Mouse (Mus musculus) hindbrain, embryonic 13.5 days (tissue): ENCODE measurements around the gene Thbs1. TPM values are rescaled to one million over a fixed set of nuclear protein-coding genes. Genes with fewer than 3 reads are reported as not detected.

ENCODE experiments used
- ATAC-seq: fragments of 200-750 bp; cut with Nextera tagmentation; 2 replicates; pipeline ENCODE4 v1.8.0; 2017; ENCODE audit warnings: moderate TSS enrichment; ENCODE audit not compliant: low FRiP score
- H3K27ac ChIP-seq: fragments of 300-500 bp; sonication (generic); 2 replicates; pipeline ENCODE4 v1.5.1; 2015; ENCODE audit warnings: inconsistent platforms, mild to moderate bottlenecking, moderate library complexity
- H3K27me3 ChIP-seq: fragments of 300-500 bp; sonication (generic); 2 replicates; pipeline ENCODE4 v1.6.1; 2015; ENCODE audit warnings: mild to moderate bottlenecking, inconsistent platforms
- H3K36me3 ChIP-seq: fragments of 300-500 bp; sonication (generic); 2 replicates; pipeline ENCODE4 v1.6.1; 2015; ENCODE audit warnings: mild to moderate bottlenecking, inconsistent platforms
- H3K4me1 ChIP-seq: fragments of 300-500 bp; sonication (generic); replicated peaks from 2 replicates; pipeline ENCODE4 v1.6.1; 2015; ENCODE audit warnings: inconsistent platforms
- H3K4me2 ChIP-seq: fragments of 300-500 bp; sonication (generic); 2 replicates; pipeline ENCODE4 v1.6.1; 2015; ENCODE audit warnings: inconsistent platforms, mild to moderate bottlenecking, moderate library complexity
- H3K4me3 ChIP-seq: fragments of 300-500 bp; sonication (generic); 2 replicates; pipeline ENCODE4 v1.5.1; 2015; ENCODE audit warnings: mild to moderate bottlenecking, inconsistent platforms
- H3K9ac ChIP-seq: fragments of 300-500 bp; sonication (generic); 2 replicates; pipeline ENCODE4 v1.6.1; 2015; ENCODE audit warnings: mild to moderate bottlenecking, inconsistent platforms
- H3K9me3 ChIP-seq: fragments of 300-500 bp; sonication (generic); 2 replicates; pipeline ENCODE4 v1.6.1; 2016; ENCODE audit warnings: inconsistent platforms
- WGBS: fragments of 180-500 bp; shearing (Covaris S2); methylation state at CpG from one replicate; pipeline ENCODE4 v1.1.7; 2015; 5-methylcytosine and 5-hydroxymethylcytosine counted together
- polyA plus RNA-seq: library from polyadenylated mRNA; unstranded; fragments of >200 nt; fragmentation: Nextera tagmentation; extraction: Ambion mirVana; gene quantifications from 2 replicates; pipeline ENCODE4 v1.2.1, GENCODE M21; 2015

Thbs1 gene
- 8.1 and 11.3 TPM in 2 replicates for polyA plus RNA-seq

DNA sequence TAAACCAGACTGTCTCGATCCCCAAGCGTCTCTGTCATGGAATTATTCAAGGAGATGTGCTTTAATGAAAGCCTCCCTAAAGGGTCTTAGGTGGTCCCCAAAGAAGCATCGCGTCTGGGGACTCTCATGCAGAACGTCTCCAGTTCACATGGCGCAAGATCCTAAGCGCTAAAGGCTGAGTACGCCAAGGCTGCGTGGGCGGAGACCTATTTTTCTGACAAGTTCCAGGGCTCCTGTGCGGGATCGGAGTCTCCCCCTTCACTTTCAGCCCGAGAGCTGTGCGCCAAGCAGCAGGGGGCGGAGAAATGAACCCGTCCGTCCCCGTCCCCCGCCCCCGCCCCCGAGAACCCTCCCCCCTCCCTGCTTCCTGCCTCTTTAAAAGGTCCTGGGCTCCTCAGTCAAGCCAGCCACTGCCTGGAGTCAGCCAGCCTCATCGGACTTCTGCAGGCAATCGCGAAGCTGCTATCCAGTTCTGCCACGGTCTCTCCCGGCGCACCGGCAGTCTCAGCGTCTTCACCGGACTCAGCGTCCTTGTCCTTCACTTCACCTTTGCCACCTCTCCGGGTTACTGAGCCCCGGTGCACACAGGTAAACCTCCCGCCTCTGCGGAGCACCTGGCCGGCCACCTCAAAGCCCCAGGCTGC is at the start of gene Thbs1:
Gene Thbs1 (plus strand): TSS at position 389 of the 644 bp plus-strand sequence.
- peak; percentile 75 for ATAC-seq
- Histone ChIP-seq H3K27ac (no peak within 1 kb of the TSS), H3K27me3 (peaks cover 29% of the 10 kb centered on the region)

GRCm38 (mm10) chr2:118064121-118064764 is 47.4 kb upstream of the Thbs1 start:
- ATAC-seq, result no peak
- Histone ChIP-seq H3K36me3 (no peaks in the 10 kb centered on the region), H3K27ac (no peak overlapping the region), H3K4me1 (no peaks in the 10 kb centered on the region), H3K9me3 (no peaks in the 10 kb centered on the region), H3K4me2 (no peak overlapping the region), H3K4me3 (no peak overlapping the region), H3K9ac (no peak overlapping the region), H3K27me3 (no peaks in the 10 kb centered on the region)
- WGBS, result 95% methylated on average over 11 of the region's 11 CpGs

More for the DNA sequence above, at the start of gene Thbs1:
- no peaks in the 10 kb centered on the region for H3K36me3 ChIP-seq
- WGBS, result under 1% methylated on average over 36 of the region's 36 CpGs
- peak within 1 kb of the TSS; percentile 85 for H3K4me2 ChIP-seq
- peak within 1 kb of the TSS; percentile 50 for H3K4me3 ChIP-seq
- peak within 1 kb of the TSS; percentile 71 for H3K9ac ChIP-seq
- no peaks in the 10 kb centered on the region for H3K9me3 ChIP-seq
- peaks cover 36% of the 10 kb centered on the region for H3K4me1 ChIP-seq

- no peak overlapping the region for H3K4me2 ChIP-seq
- no peak overlapping the region for H3K9ac ChIP-seq
- H3K36me3 ChIP-seq, result no peaks in the 10 kb centered on the region
- no peaks in the 10 kb centered on the region for H3K9me3 ChIP-seq
- WGBS, result 81% methylated on average over 8 of the region's 8 CpGs
- H3K4me3 ChIP-seq, result no peak overlapping the region
- no peaks in the 10 kb centered on the region for H3K4me1 ChIP-seq
- no peaks in the 10 kb centered on the region for H3K27me3 ChIP-seq
- ATAC-seq, result no peak
- no peak overlapping the region for H3K27ac ChIP-seq
Measured at GRCm38 (mm10) chr2:118066065-118066770, 45.5 kb upstream of the Thbs1 start.

DNA sequence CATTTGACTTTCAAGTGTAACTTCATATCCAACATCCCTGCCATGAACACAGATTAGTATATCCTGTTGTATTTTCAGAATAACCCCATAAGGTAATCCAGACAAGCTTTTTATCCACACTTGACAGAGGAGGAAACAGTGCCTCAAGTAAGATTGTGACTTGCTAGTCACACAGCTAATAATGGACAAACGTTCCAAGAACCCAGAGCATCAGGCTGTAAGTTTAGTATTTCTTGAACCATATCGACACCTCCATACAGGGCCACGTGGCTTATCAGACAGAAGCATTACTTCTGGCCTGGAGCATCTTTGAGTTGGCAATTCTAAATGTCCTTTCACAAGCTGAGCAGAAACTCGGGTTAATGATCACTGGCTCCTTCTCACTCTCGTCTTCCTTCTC is 41.7 kb upstream of the Thbs1 start:
- no peaks in the 10 kb centered on the region for H3K27me3 ChIP-seq
- H3K27ac ChIP-seq, result no peak overlapping the region
- H3K36me3 ChIP-seq, result no peaks in the 10 kb centered on the region
- H3K4me3 ChIP-seq, result no peak overlapping the region
- no peak for ATAC-seq
- H3K9ac ChIP-seq, result no peak overlapping the region
- 79% methylated on average over 5 of the region's 5 CpGs for WGBS
- no peaks in the 10 kb centered on the region for H3K4me1 ChIP-seq
- H3K4me2 ChIP-seq, result no peak overlapping the region
- no peaks in the 10 kb centered on the region for H3K9me3 ChIP-seq

DNA sequence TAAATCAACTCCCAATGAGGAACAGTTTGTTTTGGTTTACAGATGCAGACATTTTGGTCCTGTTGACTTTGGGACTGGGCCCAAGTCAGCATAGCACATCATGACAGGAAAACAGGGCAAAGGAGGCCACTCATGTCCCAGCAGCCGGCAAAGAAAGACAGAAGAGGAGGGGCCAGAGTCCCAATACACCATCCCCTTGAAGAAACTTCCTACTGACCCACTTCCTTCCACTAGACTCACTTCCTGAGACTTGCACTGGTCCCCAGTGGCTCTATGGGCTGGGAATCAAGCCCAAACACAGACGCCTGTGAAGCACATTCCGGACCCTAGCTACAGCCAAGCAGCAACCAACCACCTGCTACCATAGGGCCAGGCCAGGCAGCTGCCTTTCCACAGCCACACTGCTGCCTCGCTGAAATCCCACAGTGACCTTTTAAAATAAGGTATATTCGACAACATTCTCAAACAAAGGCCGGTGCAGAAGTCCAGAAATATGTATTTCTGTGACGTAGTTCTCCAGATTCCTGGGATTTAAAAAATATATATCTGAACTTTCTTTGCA is 38.8 kb upstream of the Thbs1 start:
- Histone ChIP-seq H3K4me3 (no peak overlapping the region), H3K4me1 (no peaks in the 10 kb centered on the region), H3K9me3 (no peaks in the 10 kb centered on the region), H3K4me2 (no peak overlapping the region), H3K27ac (no peak overlapping the region), H3K36me3 (no peaks in the 10 kb centered on the region), H3K27me3 (no peaks in the 10 kb centered on the region), H3K9ac (no peak overlapping the region)
- no peak for ATAC-seq
- 90% methylated on average over 7 of the region's 7 CpGs for WGBS

- Histone ChIP-seq H3K9me3 (no peaks in the 10 kb centered on the region), H3K4me3 (no peak overlapping the region), H3K27ac (no peak overlapping the region), H3K4me1 (no peaks in the 10 kb centered on the region), H3K27me3 (no peaks in the 10 kb centered on the region), H3K36me3 (no peaks in the 10 kb centered on the region), H3K4me2 (no peak overlapping the region), H3K9ac (no peak overlapping the region)
- ATAC-seq, result no peak
- WGBS, result 36% methylated on average over 2 of the region's 2 CpGs
Measured at GRCm38 (mm10) chr2:118074030-118074429, 37.6 kb upstream of the Thbs1 start.

GRCm38 (mm10) chr2:118075165-118075564 is 36.5 kb upstream of the Thbs1 start:
- Histone ChIP-seq H3K9ac (no peak overlapping the region), H3K9me3 (no peaks in the 10 kb centered on the region), H3K36me3 (no peaks in the 10 kb centered on the region), H3K4me1 (no peaks in the 10 kb centered on the region), H3K4me3 (no peak overlapping the region), H3K4me2 (no peak overlapping the region), H3K27me3 (no peaks in the 10 kb centered on the region), H3K27ac (no peak overlapping the region)
- ATAC-seq, result no peak
- WGBS, result 89% methylated on average over 4 of the region's 4 CpGs

DNA sequence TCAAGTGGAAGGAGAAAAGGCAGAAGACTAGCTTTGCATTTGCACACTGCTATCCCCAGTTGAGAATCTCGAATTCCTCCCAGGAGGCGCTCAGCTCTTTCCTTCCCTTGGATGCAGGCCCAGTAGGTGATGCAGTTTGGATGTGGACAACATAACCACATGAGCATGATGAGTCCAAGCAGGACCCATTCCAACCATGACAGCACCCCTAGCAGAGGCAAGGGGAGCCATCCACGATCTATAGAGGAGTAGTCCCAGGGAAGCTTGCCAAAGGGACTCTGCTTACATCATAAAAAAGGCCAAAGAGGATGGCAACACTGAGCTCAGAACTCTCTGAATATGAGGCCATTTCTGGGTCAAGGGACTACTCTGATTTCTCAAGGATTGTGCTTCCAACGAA is 32.5 kb upstream of the Thbs1 start:
- Histone ChIP-seq H3K4me2 (no peak overlapping the region), H3K36me3 (no peaks in the 10 kb centered on the region), H3K9me3 (no peaks in the 10 kb centered on the region), H3K4me3 (no peak overlapping the region), H3K9ac (no peak overlapping the region), H3K27ac (no peak overlapping the region), H3K4me1 (no peaks in the 10 kb centered on the region), H3K27me3 (no peaks in the 10 kb centered on the region)
- no peak for ATAC-seq
- whole genome bisulfite sequencing, result 86% methylated on average over 4 of the region's 4 CpGs

- H3K4me2 ChIP-seq, result no peak overlapping the region
- no peaks in the 10 kb centered on the region for H3K9me3 ChIP-seq
- no peaks in the 10 kb centered on the region for H3K27me3 ChIP-seq
- H3K9ac ChIP-seq, result no peak overlapping the region
- H3K4me3 ChIP-seq, result no peak overlapping the region
- no peaks in the 10 kb centered on the region for H3K4me1 ChIP-seq
- 85% methylated on average over 5 of the region's 5 CpGs for WGBS
- no peaks in the 10 kb centered on the region for H3K36me3 ChIP-seq
- no peak for ATAC-seq
- no peak overlapping the region for H3K27ac ChIP-seq
Measured at GRCm38 (mm10) chr2:118081581-118081980, 30.1 kb upstream of the Thbs1 start.

- H3K4me2 ChIP-seq, result no peak overlapping the region
- WGBS, result 84% methylated on average over 6 of the region's 6 CpGs
- H3K27ac ChIP-seq, result no peak overlapping the region
- H3K36me3 ChIP-seq, result no peaks in the 10 kb centered on the region
- H3K27me3 ChIP-seq, result no peaks in the 10 kb centered on the region
- no peak overlapping the region for H3K4me3 ChIP-seq
- no peak for ATAC-seq
- no peaks in the 10 kb centered on the region for H3K4me1 ChIP-seq
- H3K9me3 ChIP-seq, result no peaks in the 10 kb centered on the region
- H3K9ac ChIP-seq, result no peak overlapping the region
Measured at GRCm38 (mm10) chr2:118083652-118084051, 28.0 kb upstream of the Thbs1 start.

- no peak overlapping the region for H3K9ac ChIP-seq
- no peaks in the 10 kb centered on the region for H3K36me3 ChIP-seq
- no peak overlapping the region for H3K27ac ChIP-seq
- H3K9me3 ChIP-seq, result no peaks in the 10 kb centered on the region
- no peaks in the 10 kb centered on the region for H3K4me1 ChIP-seq
- H3K4me2 ChIP-seq, result no peak overlapping the region
- 84% methylated on average over 3 of the region's 3 CpGs for WGBS
- no peak overlapping the region for H3K4me3 ChIP-seq
- H3K27me3 ChIP-seq, result no peaks in the 10 kb centered on the region
- no peak for ATAC-seq
Measured at GRCm38 (mm10) chr2:118084693-118085092, 27.0 kb upstream of the Thbs1 start.

DNA sequence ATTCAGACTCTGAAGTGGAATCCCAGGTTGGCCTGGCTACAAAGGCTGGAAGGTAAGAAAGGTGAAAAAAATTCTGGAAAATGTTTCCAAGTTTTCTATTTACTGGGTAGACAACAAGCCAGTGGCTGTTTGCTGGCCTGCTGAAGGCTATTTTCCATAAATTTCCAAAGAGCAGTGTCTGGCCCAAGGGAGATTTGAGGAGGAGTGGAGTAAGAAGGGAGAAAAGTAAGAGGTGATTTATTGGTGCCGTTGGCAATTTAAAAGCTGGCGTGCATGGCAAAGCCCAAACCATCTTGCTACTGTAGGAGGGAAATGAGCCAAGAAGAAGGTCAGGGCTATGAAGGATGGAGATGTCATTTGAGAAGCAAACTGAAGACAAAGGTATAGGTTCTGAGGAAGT is 26.0 kb upstream of the Thbs1 start:
- Histone ChIP-seq H3K27me3 (no peaks in the 10 kb centered on the region), H3K9me3 (no peaks in the 10 kb centered on the region), H3K4me2 (no peak overlapping the region), H3K9ac (no peak overlapping the region), H3K36me3 (no peaks in the 10 kb centered on the region), H3K27ac (no peak overlapping the region), H3K4me3 (no peak overlapping the region), H3K4me1 (no peaks in the 10 kb centered on the region)
- no peak for ATAC-seq
- 84% methylated on average over 2 of the region's 2 CpGs for WGBS
